Mouse (Mus musculus): ENCODE results near the gene Hist1h3d.

DNA sequence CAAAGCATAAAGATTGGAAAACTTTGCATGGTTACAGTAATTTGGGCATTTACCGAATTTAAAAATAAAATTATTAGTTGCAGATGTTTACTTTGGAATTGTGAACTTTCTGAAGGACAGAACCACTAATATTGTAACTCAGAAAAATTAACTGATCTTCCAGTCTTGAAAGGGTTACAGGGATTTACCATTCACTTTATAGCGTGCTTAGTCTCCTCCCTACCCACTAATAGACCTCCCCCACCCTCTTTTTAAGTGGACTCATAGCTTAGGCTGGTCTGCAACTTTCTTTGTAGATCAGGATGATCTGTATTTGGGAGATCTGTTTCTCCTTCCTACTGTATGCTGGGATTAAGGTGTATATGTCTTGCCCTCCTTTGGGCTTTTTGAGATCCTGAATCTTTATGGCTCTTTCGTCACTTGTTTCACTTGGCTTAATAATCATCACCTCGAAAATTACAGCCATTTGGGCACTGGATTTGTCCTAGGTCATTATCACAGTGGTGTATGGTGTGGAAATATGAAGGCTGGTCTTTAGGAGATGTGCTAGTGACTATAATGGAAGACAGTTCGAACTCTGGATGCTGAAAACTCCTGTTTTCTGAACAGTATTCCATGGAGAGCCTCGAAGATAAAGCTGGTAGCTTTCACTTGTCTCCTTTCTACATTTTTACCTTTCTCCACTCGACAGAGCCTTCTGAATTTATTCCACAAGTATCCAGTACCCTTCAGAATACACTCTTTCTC is 39.3 kb upstream of the Hist1h3d start:
- no peak for TF ChIP-seq CTCF (IDR thresholded peaks at IDR 0.05; ENCODE audit: borderline replicate concordance, control insufficient read depth, extremely low read depth, insufficient read depth, low read length, poor library complexity)
- TF ChIP-seq POLR2A (IDR thresholded peaks at IDR 0.05; ENCODE audit: control insufficient read depth, extremely low read depth, insufficient read depth, low read length, poor library complexity) = no peak
